Mouse (Mus musculus): ENCODE data around the gene Eri2. TPM values are rescaled to one million over a fixed set of nuclear protein-coding genes. Genes with fewer than 3 reads are reported as not detected.
"Not testable (repeated sequence)": the region's sequence is repeated elsewhere in the genome, so short reads cannot be mapped to it uniquely, and the experiment has no call there.

The Eri2 gene
- polyA plus RNA-seq, 1 experiment from 2014 or later: 18.8 TPM

DNA sequence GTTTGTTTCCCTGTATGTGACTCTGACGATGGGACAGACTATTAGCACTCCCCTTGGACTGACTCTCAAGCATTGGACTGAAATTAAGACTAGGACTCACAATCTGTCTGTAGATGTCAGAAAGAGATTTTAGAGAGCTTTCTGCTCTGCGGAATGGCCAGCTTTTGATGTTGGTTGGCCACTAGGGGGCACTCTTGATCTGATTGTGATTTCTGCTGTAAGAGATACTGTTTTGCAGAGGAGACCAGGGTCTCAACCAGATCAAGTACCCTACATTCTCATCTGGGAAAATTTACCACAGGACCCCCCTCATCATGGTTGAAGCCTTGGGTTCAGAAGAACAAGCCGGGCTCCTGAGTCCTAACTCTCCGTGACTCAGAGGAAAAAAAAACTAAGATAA is 62.6 kb downstream of the Eri2 start:
- H3K4me3 ChIP-seq; H3K9ac ChIP-seq; H3K27me3 ChIP-seq; H3K36me3 ChIP-seq; H3K27ac ChIP-seq; H3K9me3 ChIP-seq; H3K4me2 ChIP-seq; H3K4me1 ChIP-seq (replicated peaks); ATAC-seq (ENCODE audit: low FRiP score): not testable (repeated sequence)
- WGBS: 75% methylated on average over 4 of the region's 4 CpGs

DNA sequence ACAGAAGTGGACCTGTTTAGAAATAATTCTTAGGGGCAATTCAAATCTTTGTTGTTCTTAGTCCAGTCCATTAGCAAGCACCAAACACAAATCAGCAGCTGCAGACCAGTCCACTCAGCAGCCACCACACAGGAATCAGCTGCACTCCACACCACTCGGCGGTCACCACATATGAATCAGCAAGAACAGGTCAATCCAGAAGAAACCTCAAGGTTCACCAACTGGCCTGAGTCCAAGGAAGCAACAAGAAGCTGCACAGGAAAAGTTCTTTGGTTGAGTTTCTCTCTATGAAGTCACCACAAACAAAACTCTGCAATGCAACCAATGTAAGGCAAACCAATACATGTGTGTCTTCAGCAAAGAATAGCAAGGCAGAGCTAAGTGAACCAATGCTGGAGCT is 66.2 kb downstream of the Eri2 start:
- H3K4me3 ChIP-seq: no peak overlapping the region
- ATAC-seq (ENCODE audit: low FRiP score): no peak
- H3K27ac ChIP-seq: no peak overlapping the region
- H3K36me3 ChIP-seq: no peaks in the 10 kb centered on the region
- 98% methylated on average over 2 of the region's 2 CpGs for WGBS
- no peak overlapping the region for H3K9ac ChIP-seq
- no peak overlapping the region for H3K4me2 ChIP-seq
- H3K9me3 ChIP-seq: no peaks in the 10 kb centered on the region
- H3K4me1 ChIP-seq (replicated peaks): no peaks in the 10 kb centered on the region
- H3K27me3 ChIP-seq: no peaks in the 10 kb centered on the region

DNA sequence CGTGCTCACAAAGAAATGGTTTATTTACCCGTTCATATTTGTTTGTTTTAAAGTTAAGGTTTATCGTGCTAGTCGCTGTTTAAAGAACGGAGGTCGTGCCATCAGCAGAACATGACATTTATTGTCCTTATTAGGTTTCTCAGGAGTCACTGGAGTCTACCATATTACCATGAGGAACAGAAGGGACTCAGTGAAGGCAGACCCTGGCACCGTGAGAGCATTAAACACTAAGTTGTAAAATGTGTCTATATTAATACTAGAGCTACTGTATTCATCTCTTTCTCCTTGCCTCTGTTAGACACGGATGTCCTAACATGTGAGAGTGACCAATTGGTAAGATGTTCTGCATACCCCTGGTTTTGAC is 72.9 kb downstream of the Eri2 start:
- 15% methylated on average over 8 of the region's 8 CpGs for WGBS
- H3K27ac ChIP-seq: peak overlapping the region; percentile 81

DNA sequence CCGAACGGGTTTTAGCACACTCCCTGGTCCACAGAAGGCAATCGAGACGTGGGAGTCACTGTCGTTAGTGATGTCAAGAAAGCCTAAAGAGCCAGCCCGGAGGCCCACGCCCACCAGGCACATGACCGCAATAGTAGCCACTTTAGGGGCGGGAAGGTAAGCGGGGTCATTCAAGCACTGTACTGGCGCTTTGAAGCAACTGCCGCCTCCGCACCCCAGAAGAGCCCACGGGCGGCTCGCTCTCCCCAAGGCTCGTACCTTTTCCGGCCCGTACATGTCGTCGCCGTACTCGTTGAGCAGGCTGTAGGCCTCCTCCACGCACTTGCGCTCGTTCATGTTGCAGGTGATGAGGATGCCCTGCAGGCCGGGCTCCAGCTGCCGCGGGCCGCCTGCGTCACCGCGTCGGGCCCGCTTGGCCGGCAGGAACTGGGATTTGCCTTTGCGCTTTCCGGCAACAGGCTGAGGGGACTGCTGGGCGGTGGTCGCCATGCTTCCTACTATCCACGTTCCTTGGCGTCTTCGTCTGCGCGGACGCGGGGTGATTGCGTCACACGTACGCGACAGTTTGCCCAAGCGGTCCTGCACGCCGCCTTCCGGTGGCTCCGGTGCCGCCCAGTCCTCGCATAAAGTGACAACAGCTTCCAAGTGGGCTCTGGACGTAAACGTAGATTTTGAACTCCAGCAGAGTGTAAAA is 73.5 kb downstream of the Eri2 start, which contains the start of gene Thumpd1:
Gene Thumpd1 (minus strand): TSS at position 546 of the 694 bp plus-strand sequence.
- Histone ChIP-seq H3K36me3 (peaks cover 34% of the 10 kb centered on the region), H3K27me3 (no peaks in the 10 kb centered on the region), H3K4me1 (replicated peaks) (peaks cover 10% of the 10 kb centered on the region), H3K4me2 (peak within 1 kb of the TSS; percentile 84), H3K27ac (peak within 1 kb of the TSS; percentile 81), H3K9me3 (no peaks in the 10 kb centered on the region), H3K9ac (peak within 1 kb of the TSS; percentile 90), H3K4me3 (peak within 1 kb of the TSS; percentile 96)
- ATAC-seq (ENCODE audit: low FRiP score): peak; percentile 97
- under 1% methylated on average over 60 of the region's 60 CpGs for WGBS

More for the DNA sequence above, 72.9 kb downstream of the Eri2 start:
- peaks cover 29% of the 10 kb centered on the region for H3K36me3 ChIP-seq
- H3K4me2 ChIP-seq: peak overlapping the region; percentile 84
- H3K9ac ChIP-seq: peak overlapping the region; percentile 90
- peak overlapping the region; percentile 96 for H3K4me3 ChIP-seq
- H3K27me3 ChIP-seq: no peaks in the 10 kb centered on the region
- ATAC-seq (ENCODE audit: low FRiP score): peak; percentile 55
- peaks cover 10% of the 10 kb centered on the region for H3K4me1 ChIP-seq (replicated peaks)
- no peaks in the 10 kb centered on the region for H3K9me3 ChIP-seq

Other genes starting within 250 kb of the Eri2 start
- gene Acsm2, start 239.7 kb downstream of the Eri2 start, polyA plus RNA-seq (2015; fragmentation: Nextera tagmentation; extraction: Ambion mirVana): not detected in 2 replicates
- gene Acsm1, start 187.0 kb downstream of the Eri2 start, polyA plus RNA-seq (2015; fragmentation: Nextera tagmentation; extraction: Ambion mirVana): not detected in 2 replicates
- gene Acsm4, start 104.0 kb downstream of the Eri2 start, polyA plus RNA-seq (2015; fragmentation: Nextera tagmentation; extraction: Ambion mirVana): not detected in 2 replicates
- gene Thumpd1, start 73.3 kb downstream of the Eri2 start, polyA plus RNA-seq (2015; fragmentation: Nextera tagmentation; extraction: Ambion mirVana): 76.6 and 79.4 TPM in 2 replicates
- gene Acsm3, start 33.1 kb downstream of the Eri2 start, polyA plus RNA-seq (2015; fragmentation: Nextera tagmentation; extraction: Ambion mirVana): 0.21 TPM in 1 of 2 replicates, not detected in the other
- gene Rexo5, start 52 bp downstream of the Eri2 start, polyA plus RNA-seq (2015; fragmentation: Nextera tagmentation; extraction: Ambion mirVana): 9.6 and 11.3 TPM in 2 replicates
- 18.9 and 20.3 TPM in 2 replicates for gene Lyrm1, start 101.8 kb upstream of the Eri2 start, polyA plus RNA-seq (2015; fragmentation: Nextera tagmentation; extraction: Ambion mirVana)
- 17.7 and 18.9 TPM in 2 replicates for gene Dcun1d3, start 102.2 kb upstream of the Eri2 start, polyA plus RNA-seq (2015; fragmentation: Nextera tagmentation; extraction: Ambion mirVana)

All from hindbrain, embryonic 13.5 days (tissue).